In the genomic region with DNA sequence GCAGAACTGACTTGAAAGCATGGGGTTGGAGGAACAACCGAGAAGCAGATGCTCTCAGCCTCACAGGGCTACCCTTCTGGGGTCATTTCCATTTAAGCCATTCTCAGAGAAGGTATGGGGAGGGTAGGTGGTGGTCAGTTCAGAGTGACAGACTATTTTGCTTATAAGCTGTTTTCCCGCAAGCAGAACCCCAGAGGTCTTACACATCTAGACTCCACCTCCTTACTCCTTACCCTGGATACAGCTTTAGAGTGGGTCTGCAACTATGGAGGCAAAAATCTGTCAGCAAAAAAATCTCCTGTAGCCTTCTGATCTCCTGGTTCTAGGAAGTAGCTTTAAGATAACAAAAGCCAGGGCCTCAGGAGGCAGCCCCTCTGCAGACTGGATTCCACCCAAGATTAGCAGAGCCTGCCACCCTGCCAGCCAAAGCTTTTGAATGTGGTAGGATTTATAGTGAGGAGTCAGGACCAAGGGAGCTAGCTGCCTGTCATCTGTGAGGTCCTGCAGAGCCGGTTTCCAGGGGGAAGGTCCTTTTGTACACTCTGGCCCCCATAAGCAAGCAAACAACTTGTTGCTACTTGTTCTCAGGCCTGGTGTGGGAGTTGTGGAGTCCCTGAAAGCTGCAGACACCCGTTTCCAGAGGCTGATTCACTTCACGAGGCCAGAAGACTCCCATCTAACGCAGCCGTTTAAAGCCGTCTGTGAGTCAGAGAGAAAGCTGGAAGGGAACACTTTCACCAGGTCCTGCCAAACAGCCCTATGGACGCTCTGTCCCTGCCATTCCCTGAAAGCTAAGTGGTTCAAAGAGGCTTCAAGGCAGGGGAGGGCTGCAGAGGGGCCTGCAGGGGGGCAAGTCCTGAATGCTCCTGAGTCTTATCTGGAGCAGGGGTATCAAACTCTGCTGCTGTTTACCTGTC, we compare ENCODE assay signal across 9 mouse cellular contexts. TPM values are rescaled to one million over a fixed set of nuclear protein-coding genes. Genes with fewer than 3 reads are reported as not detected.
DNase-seq lines count a peak whose midpoint lies in the region; ATAC-seq and TF ChIP-seq lines count a peak whose summit lies in the region.
"Had no signal": no experiment of that assay in that cellular context is flagged by ENCODE, and none has a peak within 500 bp of the region (broad histone marks: within the 10 kb centered on the region; RNA-seq: fewer than 3 reads in every experiment).

No protein-coding gene starts in this region.

- no peaks in the 10 kb centered on the region for H3K9me3 ChIP-seq in kidney, embryonic 15.5 days (replicated peaks)
- no peaks in the 10 kb centered on the region for H3K9me3 ChIP-seq in midbrain, embryonic 11.5 days (ENCODE audit: control insufficient read depth, low read length)

- no peak for TF ChIP-seq POLR2A in embryonic fibroblast, embryonic 13.5 days (IDR thresholded peaks at IDR 0.05; ENCODE audit: low read depth, low read length)

- 18% methylated on average over 9 of the region's 9 CpGs for WGBS in kidney, embryonic 15.5 days
- 14% methylated on average over 9 of the region's 9 CpGs for WGBS in midbrain, embryonic 11.5 days

- peak overlapping the region; percentile 84 for H3K27ac ChIP-seq in kidney, embryonic 15.5 days
- peak overlapping the region; percentile 88 for H3K27ac ChIP-seq in embryonic fibroblast, embryonic 13.5 days (ENCODE audit: insufficient read depth, low read length)
- peak overlapping the region; percentile 4; the same call in 1 of the 2 replicates for H3K27ac ChIP-seq in midbrain, embryonic 11.5 days (ENCODE audit: low read depth, low read length)

- peaks cover 27% of the 10 kb centered on the region for H3K4me1 ChIP-seq in kidney, embryonic 15.5 days
- H3K4me1 ChIP-seq in embryonic fibroblast, embryonic 13.5 days (ENCODE audit: control insufficient read depth, insufficient read depth, low read length) = peaks cover 16% of the 10 kb centered on the region
- H3K4me1 ChIP-seq in midbrain, embryonic 11.5 days (ENCODE audit: control insufficient read depth, insufficient read depth, low read length) = peaks cover 8% of the 10 kb centered on the region

- H3K4me2 ChIP-seq in kidney, embryonic 15.5 days = no peak overlapping the region
- no peak overlapping the region for H3K4me2 ChIP-seq in midbrain, embryonic 11.5 days

- peaks cover 7% of the 10 kb centered on the region; the same call in 1 of the 2 replicates for H3K36me3 ChIP-seq in kidney, embryonic 15.5 days
- H3K36me3 ChIP-seq in midbrain, embryonic 11.5 days (ENCODE audit: control insufficient read depth, insufficient read depth, low read length) = no peaks in the 10 kb centered on the region

- no peaks in the 10 kb centered on the region; the same call in 1 of the 2 replicates for H3K27me3 ChIP-seq in kidney, embryonic 15.5 days
- no peaks in the 10 kb centered on the region for H3K27me3 ChIP-seq in midbrain, embryonic 11.5 days (ENCODE audit: control insufficient read depth, insufficient read depth, low read length)

- no peak overlapping the region for H3K4me3 ChIP-seq in kidney, embryonic 15.5 days (replicated peaks)
- no peak overlapping the region for H3K4me3 ChIP-seq in embryonic fibroblast, embryonic 13.5 days (ENCODE audit: insufficient read depth, low read length)
- H3K4me3 ChIP-seq in midbrain, embryonic 11.5 days (ENCODE audit: low read depth, low read length) = no peak overlapping the region

- H3K9ac ChIP-seq in kidney, embryonic 15.5 days = no peak overlapping the region
- H3K9ac ChIP-seq in midbrain, embryonic 11.5 days (ENCODE audit: low read length) = 0 out of 2 replicates have a peak overlapping the region, but pooled peaks have one; percentile 2

- DNase-seq in kidney, postnatal 36 days = no peak
- DNase-seq in heart, postnatal 4 days = peak; percentile 70
- peak; percentile 88 for DNase-seq in midbrain, embryonic 11.5 days (ENCODE audit: low spot score, missing footprints)
- DNase-seq in thymus, postnatal 36 days = no peak

- peak; percentile 23; the same call in 1 of the 2 replicates for ATAC-seq in kidney, embryonic 15.5 days (replicated peaks; ENCODE audit: low FRiP score)
- ATAC-seq in midbrain, embryonic 11.5 days (ENCODE audit: low FRiP score) = peak; percentile 52; the same call in 1 of the 2 replicates
- ATAC-seq in cerebellum, adult (ENCODE audit: insufficient number of reproducible peaks, low FRiP score, low TSS enrichment) = no peak
- ATAC-seq in megakaryocyte progenitor cell, adult 5-6 weeks (replicated peaks; ENCODE audit: poor library complexity) = no peak

- TF ChIP-seq CTCF in embryonic fibroblast, embryonic 13.5 days (IDR thresholded peaks at IDR 0.05; ENCODE audit: borderline replicate concordance, insufficient read depth, low read length) = no peak

RNA-seq across cellular contexts. Expression of gene Lamc2, which starts 52.1 kb away (rescaled TPM):
- 42.3 and 43.8 TPM in 2 replicates for polyA plus RNA-seq in kidney, embryonic 15.5 days (2015; fragmentation: Nextera tagmentation; extraction: Ambion mirVana)
- 3.3 and 7.9 TPM in 2 replicates for polyA plus RNA-seq in embryonic fibroblast, embryonic 13.5 days (2011; ENCODE audit: insufficient read length, low read depth, missing spikeins)
- 10 to 100 TPM; 14.6 to 20.4 TPM for total RNA-seq in heart, postnatal 4 days (2021)
- 0.25 and 0.51 TPM in 2 replicates for polyA plus RNA-seq in midbrain, embryonic 11.5 days (2014; fragmentation: Nextera tagmentation; extraction: Ambion mirVana)
- 0.02 TPM in 1 of 2 replicates, not detected in the other for total RNA-seq in megakaryocyte progenitor cell, adult 5-6 weeks (2015)
- total RNA-seq in megakaryocyte progenitor cell, adult 5-6 weeks (2017) = not detected in 2 replicates
- total RNA-seq: neutrophil, adult 5-6 weeks had no signal

Comparison
In these comparisons a context has a peak if more than half of its experiments do, and no peak if none do; other contexts are left out.
1. ATAC-seq: peak in kidney, embryonic 15.5 days (single experiment) and midbrain, embryonic 11.5 days (single experiment); none in cerebellum, adult (single experiment) and megakaryocyte progenitor cell, adult 5-6 weeks (single experiment).
2. H3K27ac ChIP-seq: peak in every context shown above with its lines; median percentile 88 in embryonic fibroblast, embryonic 13.5 days; 84 in kidney, embryonic 15.5 days; 4 in midbrain, embryonic 11.5 days.
3. DNase-seq: peak in heart, postnatal 4 days (single experiment) and midbrain, embryonic 11.5 days (single experiment); none in kidney, postnatal 36 days (0 of 2) and thymus, postnatal 36 days (0 of 2).